Mouse (Mus musculus) liver, embryonic 12.5 days (tissue): ENCODE measurements at regions not wholly inside any gene's neighbourhood (a gene's known extent, or its start where the extent isn't known, plus 50 kb on each side); places are given as distances from the start of the nearest gene placed in this dataset.
"Not testable (repeated sequence)": the region's sequence is repeated elsewhere in the genome, so short reads cannot be mapped to it uniquely, and the experiment has no call there.

Experiments
- ATAC-seq: fragments of 200-750 bp; cut with Nextera tagmentation; 2 replicates; pipeline ENCODE4 v1.8.0; 2017; ENCODE audit warnings: moderate number of reproducible peaks, mild to moderate bottlenecking, moderate library complexity
- H3K27ac ChIP-seq: fragments of 300-500 bp; sonication (generic); 2 replicates; pipeline ENCODE4 v1.5.1; 2016; ENCODE audit warnings: mild to moderate bottlenecking
- H3K27me3 ChIP-seq: fragments of 300-500 bp; sonication (generic); replicated peaks from 2 replicates; pipeline ENCODE4 v1.6.1; 2016; ENCODE audit warnings: mild to moderate bottlenecking, moderate library complexity
- H3K36me3 ChIP-seq: fragments of 300-500 bp; sonication (generic); 2 replicates; pipeline ENCODE4 v1.6.1; 2016; ENCODE audit warnings: mild to moderate bottlenecking, moderate library complexity
- H3K4me1 ChIP-seq: fragments of 300-500 bp; sonication (generic); 2 replicates; pipeline ENCODE4 v1.6.1; 2016
- H3K4me2 ChIP-seq: fragments of 300-500 bp; sonication (generic); 2 replicates; pipeline ENCODE4 v1.6.1; 2016; ENCODE audit warnings: mild to moderate bottlenecking, moderate library complexity
- H3K4me3 ChIP-seq: fragments of 300-500 bp; sonication (generic); 2 replicates; pipeline ENCODE4 v1.5.1; 2016; ENCODE audit warnings: mild to moderate bottlenecking, moderate library complexity
- H3K9ac ChIP-seq: fragments of 300-500 bp; sonication (generic); 2 replicates; pipeline ENCODE4 v1.6.1; 2016; ENCODE audit warnings: mild to moderate bottlenecking, moderate library complexity
- H3K9me3 ChIP-seq: fragments of 300-500 bp; sonication (generic); replicated peaks from 2 replicates; pipeline ENCODE4 v1.6.1; 2016; ENCODE audit warnings: mild to moderate bottlenecking, moderate library complexity
- WGBS: fragments of 180-500 bp; shearing (Covaris S2); methylation state at CpG from one replicate; pipeline ENCODE4 v1.1.7; 2016; ENCODE audit not compliant: insufficient replicate concordance; 5-methylcytosine and 5-hydroxymethylcytosine counted together

- H3K36me3 ChIP-seq, H3K4me2 ChIP-seq, H3K9me3 ChIP-seq, H3K4me3 ChIP-seq, H3K9ac ChIP-seq, H3K27me3 ChIP-seq, H3K27ac ChIP-seq, H3K4me1 ChIP-seq: not testable (repeated sequence)
- 76% methylated on average over 4 of the region's 4 CpGs for WGBS
- peak; percentile 47; the same call in 1 of the 2 replicates for ATAC-seq
Observed at GRCm38 (mm10) chr3:44991467-44991992, 386.7 kb upstream of the Pcdh10 start.
